Mouse (Mus musculus) lung, embryonic 15.5 days (tissue): ENCODE results near the gene Prpmp5. TPM values are rescaled to one million over a fixed set of nuclear protein-coding genes. Genes with fewer than 3 reads are reported as not detected.
"Not testable (repeated sequence)": the region's sequence is repeated elsewhere in the genome, so short reads cannot be mapped to it uniquely, and the experiment has no call there.

Source experiments
- ATAC-seq: fragments of 200-750 bp; cut with Nextera tagmentation; 2 replicates; pipeline ENCODE4 v1.8.0; 2017; ENCODE audit warnings: moderate number of reproducible peaks, borderline replicate concordance; ENCODE audit not compliant: low FRiP score, low TSS enrichment; ENCODE audit errors: extremely low read depth
- H3K27ac ChIP-seq: fragments of 300-500 bp; sonication (generic); 2 replicates; pipeline ENCODE4 v1.5.1; 2015; ENCODE audit warnings: moderate library complexity, mild to moderate bottlenecking, inconsistent platforms
- H3K27me3 ChIP-seq: fragments of 300-500 bp; sonication (generic); 2 replicates; pipeline ENCODE4 v1.6.1; 2015; ENCODE audit warnings: inconsistent platforms
- H3K36me3 ChIP-seq: fragments of 300-500 bp; sonication (generic); 2 replicates; pipeline ENCODE4 v1.6.1; 2015; ENCODE audit warnings: inconsistent platforms
- H3K4me1 ChIP-seq: fragments of 300-500 bp; sonication (generic); 2 replicates; pipeline ENCODE4 v1.6.1; 2015; ENCODE audit warnings: inconsistent platforms
- H3K4me2 ChIP-seq: fragments of 300-500 bp; sonication (generic); 2 replicates; pipeline ENCODE4 v1.6.1; 2015; ENCODE audit warnings: inconsistent platforms, mild to moderate bottlenecking, moderate library complexity
- H3K4me3 ChIP-seq: fragments of 300-500 bp; sonication (generic); 2 replicates; pipeline ENCODE4 v1.5.1; 2015; ENCODE audit warnings: mild to moderate bottlenecking, inconsistent platforms
- H3K9ac ChIP-seq: fragments of 300-500 bp; sonication (generic); 2 replicates; pipeline ENCODE4 v1.6.1; 2015; ENCODE audit warnings: inconsistent platforms
- H3K9me3 ChIP-seq: fragments of 300-500 bp; sonication (generic); 2 replicates; pipeline ENCODE4 v1.6.1; 2016; ENCODE audit warnings: inconsistent platforms
- WGBS: fragments of 180-500 bp; shearing (Covaris S2); methylation state at CpG from one replicate; pipeline ENCODE4 v1.1.7; 2015; 5-methylcytosine and 5-hydroxymethylcytosine counted together
- polyA plus RNA-seq: library from polyadenylated mRNA; unstranded; fragments of >200 nt; fragmentation: Nextera tagmentation; extraction: Ambion mirVana; gene quantifications from 2 replicates; pipeline ENCODE4 v1.2.1, GENCODE M21; 2015

Prpmp5 gene
- not detected in 2 replicates for polyA plus RNA-seq

- H3K27ac ChIP-seq, H3K4me3 ChIP-seq, H3K4me1 ChIP-seq, H3K9ac ChIP-seq, H3K4me2 ChIP-seq, H3K27me3 ChIP-seq, H3K36me3 ChIP-seq, ATAC-seq, H3K9me3 ChIP-seq: not testable (repeated sequence)
Measured at GRCm38 (mm10) chr6:132314657-132315056, at the start of gene Prpmp5. Gene Prpmp5, minus strand, starts transcription at chr6:132314757.

- not testable (repeated sequence) for H3K9ac ChIP-seq
Measured at GRCm38 (mm10) chr6:132364034-132364433, 49.5 kb upstream of the Prpmp5 start, which contains the start of gene Gm8882. Gene Gm8882, minus strand, starts transcription at chr6:132364134.

More at GRCm38 (mm10) chr6:132364034-132364433, 49.5 kb upstream of the Prpmp5 start, which contains the start of gene Gm8882:
- H3K4me2 ChIP-seq, H3K27ac ChIP-seq, H3K4me3 ChIP-seq, ATAC-seq, H3K27me3 ChIP-seq, H3K36me3 ChIP-seq, H3K4me1 ChIP-seq, H3K9me3 ChIP-seq: not testable (repeated sequence)
- WGBS = 76% methylated on average over 1 of the region's 1 CpGs

Other genes with a start within 250 kb of the Prpmp5 start
- not detected in 2 replicates for gene Prb1, start 104.2 kb downstream of the Prpmp5 start, polyA plus RNA-seq
- gene Gm8882, start 49.4 kb upstream of the Prpmp5 start, polyA plus RNA-seq = not detected in 2 replicates